In the genomic region with DNA sequence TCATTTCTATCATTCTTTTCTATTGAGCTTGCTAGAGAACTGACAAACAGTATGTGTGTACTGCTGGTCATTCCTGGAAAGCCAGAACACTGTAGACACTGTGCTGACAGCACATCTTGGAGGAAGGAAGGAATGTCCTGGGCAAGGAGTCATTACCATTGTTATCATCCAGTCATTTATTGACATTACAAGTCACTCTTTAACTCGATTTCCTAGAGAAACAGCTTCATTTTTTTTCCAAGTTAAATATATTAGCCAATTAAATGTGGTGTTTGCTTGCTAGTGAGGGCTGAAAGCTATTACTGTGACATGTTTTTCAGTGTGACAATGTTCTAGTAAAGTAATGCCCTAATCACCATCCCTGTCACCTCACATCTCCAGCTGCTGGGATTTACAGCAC, we compare ENCODE assay signal across 26 mouse cellular contexts. TPM values are rescaled to one million over a fixed set of nuclear protein-coding genes. Genes with fewer than 3 reads are reported as not detected.
DNase-seq lines count a peak whose midpoint lies in the region; ATAC-seq and TF ChIP-seq lines count a peak whose summit lies in the region.
"Had no signal": no experiment of that assay in that cellular context is flagged by ENCODE, and none has a peak within 500 bp of the region (broad histone marks: within the 10 kb centered on the region; RNA-seq: fewer than 3 reads in every experiment).

No protein-coding gene starts in this region.

- no peak overlapping the region for H3K4me2 ChIP-seq in kidney, embryonic 15.5 days
- no peak overlapping the region for H3K4me2 ChIP-seq in liver, embryonic 12.5 days
- no peak overlapping the region for H3K4me2 ChIP-seq in intestine, postnatal 0 days (replicated peaks; ENCODE audit: low read depth)
- H3K4me2 ChIP-seq in forebrain, embryonic 15.5 days (replicated peaks) = no peak overlapping the region
- H3K4me2 ChIP-seq: heart, embryonic 15.5 days; hindbrain, embryonic 14.5 days; limb, embryonic 13.5 days had no signal

- H3K27ac ChIP-seq in kidney, adult 2 months (ENCODE audit: insufficient read depth, low read depth, low read length) = no peak overlapping the region
- H3K27ac ChIP-seq in kidney, embryonic 15.5 days = no peak overlapping the region
- H3K27ac ChIP-seq in liver, embryonic 12.5 days = peak overlapping the region; percentile 85
- H3K27ac ChIP-seq in intestine, postnatal 0 days (ENCODE audit: low read depth, low read length) = no peak overlapping the region
- H3K27ac ChIP-seq in forebrain, embryonic 15.5 days (replicated peaks) = no peak overlapping the region
- H3K27ac ChIP-seq: heart, embryonic 15.5 days; hindbrain, embryonic 14.5 days; layer of hippocampus, adult 2 months; left cerebral cortex, adult 2 months; limb, embryonic 13.5 days had no signal

- no peak overlapping the region for H3K4me3 ChIP-seq in kidney, adult 2 months (ENCODE audit: insufficient read depth, low read depth, low read length)
- no peak overlapping the region for H3K4me3 ChIP-seq in kidney, embryonic 15.5 days (replicated peaks)
- no peak overlapping the region for H3K4me3 ChIP-seq in liver, embryonic 12.5 days
- no peak overlapping the region for H3K4me3 ChIP-seq in intestine, postnatal 0 days (ENCODE audit: low read depth, low read length)
- H3K4me3 ChIP-seq in forebrain, embryonic 15.5 days = no peak overlapping the region
- H3K4me3 ChIP-seq: heart, embryonic 15.5 days; layer of hippocampus, adult 2 months; left cerebral cortex, adult 2 months; limb, embryonic 13.5 days had no signal

- no peak for ATAC-seq in kidney, embryonic 15.5 days (replicated peaks; ENCODE audit: low FRiP score)
- ATAC-seq in liver, embryonic 12.5 days = no peak
- ATAC-seq in intestine, postnatal 0 days = peak; percentile 66
- ATAC-seq in inflammation-experienced regulatory T-cells, adult 6 months = no peak
- no peak for ATAC-seq in forebrain, embryonic 15.5 days (replicated peaks)
- ATAC-seq: CD4-positive, CD25-positive, alpha-beta regulatory T cell, adult 4 months; forebrain, embryonic 14.5 days; lung, postnatal 0 days had no signal

- DNase-seq in kidney, adult 2 months = peak; percentile 67
- no peak for DNase-seq in liver
- DNase-seq in yolk sac, embryonic 10.5 days (ENCODE audit: low spot score) = peak; percentile 33
- DNase-seq: cerebellum, adult 8-10 months; cerebellum, postnatal 36 days; heart, postnatal 4 days; kidney, postnatal 10 days; lung, adult 18-20 months; midbrain, embryonic 14.5 days; thymus, postnatal 4 days had no signal

- WGBS in kidney, adult 2 months = 5% methylated on average over 1 of the region's 1 CpGs
- WGBS in kidney, embryonic 15.5 days = 31% methylated on average over 1 of the region's 1 CpGs
- 14% methylated on average over 1 of the region's 1 CpGs for WGBS in liver, embryonic 12.5 days (ENCODE audit: insufficient replicate concordance)
- WGBS in intestine, postnatal 0 days = 13% methylated on average over 1 of the region's 1 CpGs
- 41% methylated on average over 1 of the region's 1 CpGs for WGBS in forebrain, embryonic 15.5 days

- H3K9me3 ChIP-seq in kidney, embryonic 15.5 days (replicated peaks) = no peaks in the 10 kb centered on the region
- no peaks in the 10 kb centered on the region for H3K9me3 ChIP-seq in liver, embryonic 12.5 days (replicated peaks)
- no peaks in the 10 kb centered on the region for H3K9me3 ChIP-seq in intestine, postnatal 0 days (ENCODE audit: control insufficient read depth)
- H3K9me3 ChIP-seq in forebrain, embryonic 15.5 days = no peaks in the 10 kb centered on the region
- H3K9me3 ChIP-seq: heart, embryonic 15.5 days; limb, embryonic 13.5 days had no signal

- H3K36me3 ChIP-seq in kidney, adult 2 months (ENCODE audit: control insufficient read depth, insufficient read depth, low read length) = no peaks in the 10 kb centered on the region
- no peaks in the 10 kb centered on the region for H3K36me3 ChIP-seq in kidney, embryonic 15.5 days
- no peaks in the 10 kb centered on the region for H3K36me3 ChIP-seq in liver, embryonic 12.5 days
- no peaks in the 10 kb centered on the region for H3K36me3 ChIP-seq in intestine, postnatal 0 days (ENCODE audit: control insufficient read depth, insufficient read depth)
- H3K36me3 ChIP-seq in forebrain, embryonic 15.5 days = no peaks in the 10 kb centered on the region
- H3K36me3 ChIP-seq: heart, embryonic 15.5 days; limb, embryonic 13.5 days had no signal

- TF ChIP-seq POLR2A in kidney, adult 2 months (IDR thresholded peaks at IDR 0.05; ENCODE audit: low read depth, low read length) = no peak

- 0 out of 2 replicates have a peak, but pooled peaks cover 1% of the 10 kb centered on the region for H3K27me3 ChIP-seq in kidney, adult 2 months (replicated peaks; ENCODE audit: control insufficient read depth, insufficient read depth, low read length)
- no peaks in the 10 kb centered on the region for H3K27me3 ChIP-seq in kidney, embryonic 15.5 days
- H3K27me3 ChIP-seq in liver, embryonic 12.5 days (replicated peaks) = no peaks in the 10 kb centered on the region
- no peaks in the 10 kb centered on the region for H3K27me3 ChIP-seq in intestine, postnatal 0 days (replicated peaks; ENCODE audit: control insufficient read depth, insufficient read depth, low read length)
- no peaks in the 10 kb centered on the region for H3K27me3 ChIP-seq in forebrain, embryonic 15.5 days
- H3K27me3 ChIP-seq: heart, embryonic 15.5 days; limb, embryonic 13.5 days had no signal

- no peaks in the 10 kb centered on the region for H3K4me1 ChIP-seq in kidney, adult 2 months (ENCODE audit: control insufficient read depth, insufficient read depth, low read length)
- H3K4me1 ChIP-seq in kidney, embryonic 15.5 days = peaks cover 5% of the 10 kb centered on the region; the same call in 1 of the 2 replicates
- H3K4me1 ChIP-seq in liver, embryonic 12.5 days = peaks cover 57% of the 10 kb centered on the region
- H3K4me1 ChIP-seq in intestine, postnatal 0 days (replicated peaks; ENCODE audit: control insufficient read depth, insufficient read depth, low read length) = 0 out of 2 replicates have a peak, but pooled peaks cover 12% of the 10 kb centered on the region
- H3K4me1 ChIP-seq in forebrain, embryonic 15.5 days = no peaks in the 10 kb centered on the region
- H3K4me1 ChIP-seq: limb, embryonic 13.5 days had no signal

- TF ChIP-seq CTCF in kidney, adult 2 months (conservative IDR thresholded peaks at IDR 0.05; ENCODE audit: insufficient read depth, insufficient read length, low read depth, low read length) = no peak
- TF ChIP-seq CTCF in intestine, postnatal 0 days (IDR thresholded peaks at IDR 0.05; ENCODE audit: low read depth) = no peak

- H3K9ac ChIP-seq in kidney, embryonic 15.5 days = no peak overlapping the region
- H3K9ac ChIP-seq in liver, embryonic 12.5 days = no peak overlapping the region
- H3K9ac ChIP-seq in intestine, postnatal 0 days (ENCODE audit: low read depth, low read length) = no peak overlapping the region
- no peak overlapping the region for H3K9ac ChIP-seq in forebrain, embryonic 15.5 days (replicated peaks)
- H3K9ac ChIP-seq: heart, embryonic 15.5 days; hindbrain, embryonic 14.5 days; limb, embryonic 13.5 days had no signal

RNA-seq across cellular contexts. Expression of a gene that starts 5.9 kb away (rescaled TPM):
- 0.22 and 21.5 TPM in 2 replicates for polyA plus RNA-seq in kidney, adult 2 months (2012; rRNA removed)
- 13.6 and 41.4 TPM in 2 replicates for polyA plus RNA-seq in kidney, embryonic 15.5 days (2015; fragmentation: Nextera tagmentation; extraction: Ambion mirVana)
- 11.0 and 11.7 TPM in 2 replicates for polyA plus RNA-seq in liver, embryonic 12.5 days (2016; fragmentation: Nextera tagmentation; extraction: Ambion mirVana)
- 0.31 and 0.42 TPM in 2 replicates for polyA plus RNA-seq in intestine, postnatal 0 days (2015; fragmentation: Nextera tagmentation; extraction: Ambion mirVana)
- polyA plus RNA-seq in inflammation-experienced regulatory T-cells, adult 6 months (2017; shearing (Covaris generic)) = not detected
- polyA plus RNA-seq in forebrain, embryonic 15.5 days (2015; fragmentation: Nextera tagmentation; extraction: Ambion mirVana) = 0.10 TPM in 1 of 2 replicates, not detected in the other
- polyA plus RNA-seq: CD4-positive, CD25-positive, alpha-beta regulatory T cell, adult 4 months; forebrain, embryonic 14.5 days; frontal cortex, adult 2 months; hindbrain, embryonic 14.5 days; limb, embryonic 13.5 days; lung, postnatal 0 days; neural tube, embryonic 14.5 days had no signal

RNA-seq across cellular contexts. Expression of a gene that starts 39.4 kb away (rescaled TPM):
- polyA plus RNA-seq in kidney, adult 2 months (2012; rRNA removed) = 424 and 426 TPM in 2 replicates
- polyA plus RNA-seq in kidney, embryonic 15.5 days (2015; fragmentation: Nextera tagmentation; extraction: Ambion mirVana) = 27.5 and 28.8 TPM in 2 replicates
- 0.71 and 0.88 TPM in 2 replicates for polyA plus RNA-seq in liver, embryonic 12.5 days (2016; fragmentation: Nextera tagmentation; extraction: Ambion mirVana)
- polyA plus RNA-seq in intestine, postnatal 0 days (2015; fragmentation: Nextera tagmentation; extraction: Ambion mirVana) = 32.5 and 33.9 TPM in 2 replicates
- polyA plus RNA-seq in inflammation-experienced regulatory T-cells, adult 6 months (2017; shearing (Covaris generic)) = not detected
- polyA plus RNA-seq in forebrain, embryonic 15.5 days (2015; fragmentation: Nextera tagmentation; extraction: Ambion mirVana) = 0.20 TPM in 1 of 2 replicates, not detected in the other
- polyA plus RNA-seq: CD4-positive, CD25-positive, alpha-beta regulatory T cell, adult 4 months; embryonic facial prominence, embryonic 11.5 days; forebrain, embryonic 14.5 days; frontal cortex, adult 2 months; heart, embryonic 15.5 days; hindbrain, embryonic 14.5 days; lung, postnatal 0 days; midbrain, embryonic 14.5 days; neural tube, embryonic 14.5 days had no signal

RNA-seq across cellular contexts. Expression of a gene that starts 39.4 kb away (rescaled TPM):
- polyA plus RNA-seq in kidney, adult 2 months (2012; rRNA removed) = not detected in 2 replicates
- polyA plus RNA-seq in kidney, embryonic 15.5 days (2015; fragmentation: Nextera tagmentation; extraction: Ambion mirVana) = 1.8 and 2.6 TPM in 2 replicates
- 45.7 and 53.1 TPM in 2 replicates for polyA plus RNA-seq in liver, embryonic 12.5 days (2016; fragmentation: Nextera tagmentation; extraction: Ambion mirVana)
- polyA plus RNA-seq in intestine, postnatal 0 days (2015; fragmentation: Nextera tagmentation; extraction: Ambion mirVana) = not detected in 2 replicates
- not detected for polyA plus RNA-seq in inflammation-experienced regulatory T-cells, adult 6 months (2017; shearing (Covaris generic))
- 0.37 and 1.1 TPM in 2 replicates for polyA plus RNA-seq in forebrain, embryonic 15.5 days (2015; fragmentation: Nextera tagmentation; extraction: Ambion mirVana)
- polyA plus RNA-seq: CD4-positive, CD25-positive, alpha-beta regulatory T cell, adult 4 months; frontal cortex, adult 2 months; lung, postnatal 0 days had no signal

Comparison
In these comparisons a context has a peak if more than half of its experiments do, and no peak if none do; other contexts are left out.
1. RNA of a gene that starts 39.4 kb away (polyA plus RNA-seq): 424 to 426 TPM in kidney, adult 2 months, 32.5 to 33.9 TPM in intestine, postnatal 0 days and 27.5 to 28.8 TPM in kidney, embryonic 15.5 days; 0.71 to 0.88 TPM in liver, embryonic 12.5 days, 0.20 TPM in forebrain, embryonic 15.5 days and not detected in inflammation-experienced regulatory T-cells, adult 6 months; every median in the first group is over 10 times any median in the second.
2. RNA of a gene that starts 39.4 kb away (polyA plus RNA-seq): 45.7 to 53.1 TPM in liver, embryonic 12.5 days; 1.8 to 2.6 TPM in kidney, embryonic 15.5 days, 0.37 to 1.1 TPM in forebrain, embryonic 15.5 days, not detected in kidney, adult 2 months, not detected in intestine, postnatal 0 days and not detected in inflammation-experienced regulatory T-cells, adult 6 months; every median in the first group is over 10 times any median in the second.